ENCODE assay signal across 10 mouse cellular contexts in the genomic region with DNA sequence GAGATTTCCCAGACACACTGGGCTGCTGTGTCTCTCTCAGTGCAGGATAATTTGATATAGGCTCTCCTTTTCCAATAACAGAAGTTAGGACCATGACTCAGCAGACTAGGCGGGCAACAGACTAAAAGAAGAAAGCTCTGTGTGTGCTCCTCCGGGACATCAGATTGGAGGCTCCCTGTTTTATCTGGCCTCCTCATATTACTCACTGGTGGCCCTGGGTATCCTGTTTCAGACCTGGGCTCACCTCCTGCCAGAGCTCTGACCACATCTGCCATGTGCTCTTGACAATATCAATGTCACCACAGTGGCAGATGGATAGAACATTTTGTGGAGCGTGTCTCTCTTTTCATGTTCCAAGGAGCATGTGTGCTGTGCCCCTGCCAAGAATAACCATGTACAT.
DNase-seq lines count a peak whose midpoint lies in the region; ATAC-seq lines count a peak whose summit lies in the region.
"Had no signal": no experiment of that assay in that cellular context is flagged by ENCODE, and none has a peak within 500 bp of the region (broad histone marks: within the 10 kb centered on the region; RNA-seq: fewer than 3 reads in every experiment).

No protein-coding gene starts in this region.

- H3K4me3 ChIP-seq in embryonic facial prominence, embryonic 14.5 days (ENCODE audit: low read depth, low read length): no peak overlapping the region
- H3K4me3 ChIP-seq in heart, embryonic 15.5 days: no peak overlapping the region
- H3K4me3 ChIP-seq in forebrain, embryonic 11.5 days (ENCODE audit: low read depth, low read length): no peak overlapping the region
- H3K4me3 ChIP-seq: limb, embryonic 15.5 days had no signal

- WGBS in embryonic facial prominence, embryonic 14.5 days: 14% methylated on average over 3 of the region's 3 CpGs
- 16% methylated on average over 3 of the region's 3 CpGs for WGBS in heart, embryonic 15.5 days
- 75% methylated on average over 3 of the region's 3 CpGs for WGBS in forebrain, embryonic 11.5 days

- peak; percentile 81 for ATAC-seq in embryonic facial prominence, embryonic 14.5 days (ENCODE audit: low read depth)
- peak; percentile 73 for ATAC-seq in heart, embryonic 15.5 days (replicated peaks; ENCODE audit: insufficient number of reproducible peaks, insufficient read depth, low FRiP score, low read depth)
- no peak for ATAC-seq in forebrain, embryonic 11.5 days (replicated peaks; ENCODE audit: low FRiP score)
- ATAC-seq: Patski had no signal

- no peaks in the 10 kb centered on the region for H3K36me3 ChIP-seq in embryonic facial prominence, embryonic 14.5 days (ENCODE audit: control insufficient read depth, insufficient read depth, low read length)
- no peaks in the 10 kb centered on the region for H3K36me3 ChIP-seq in heart, embryonic 15.5 days
- H3K36me3 ChIP-seq in forebrain, embryonic 11.5 days (ENCODE audit: control insufficient read depth, insufficient read depth, low read length): no peaks in the 10 kb centered on the region
- H3K36me3 ChIP-seq: limb, embryonic 15.5 days had no signal

- DNase-seq in layer of hippocampus, postnatal 10 days (ENCODE audit: low spot score in 2 of 2): peak; percentile 14 to 15
- DNase-seq in layer of hippocampus, adult 9-10 months (ENCODE audit: low spot score): no peak
- peak; percentile 72 for DNase-seq in embryonic facial prominence, embryonic 14.5 days (ENCODE audit: low spot score)
- DNase-seq in skeletal muscle tissue, adult 2 months (ENCODE audit: low read depth, low spot score): peak; percentile 81
- no peak for DNase-seq in lung, postnatal 25 days (ENCODE audit: low spot score)
- no peak for DNase-seq in forebrain, embryonic 11.5 days (ENCODE audit: low spot score)
- DNase-seq: cerebellum, adult 9-11 months had no signal

- H3K9ac ChIP-seq in embryonic facial prominence, embryonic 14.5 days (ENCODE audit: low read depth, low read length): no peak overlapping the region
- no peak overlapping the region for H3K9ac ChIP-seq in heart, embryonic 15.5 days
- H3K9ac ChIP-seq in forebrain, embryonic 11.5 days (ENCODE audit: low read length): no peak overlapping the region
- H3K9ac ChIP-seq: limb, embryonic 15.5 days had no signal

- no peak overlapping the region for H3K4me2 ChIP-seq in embryonic facial prominence, embryonic 14.5 days (ENCODE audit: low read depth, low read length)
- no peak overlapping the region for H3K4me2 ChIP-seq in heart, embryonic 15.5 days
- H3K4me2 ChIP-seq in forebrain, embryonic 11.5 days (ENCODE audit: low read depth, low read length, severe bottlenecking): no peak overlapping the region
- H3K4me2 ChIP-seq: limb, embryonic 15.5 days had no signal

- H3K4me1 ChIP-seq in embryonic facial prominence, embryonic 14.5 days (ENCODE audit: control insufficient read depth, insufficient read depth, low read length): no peaks in the 10 kb centered on the region
- H3K4me1 ChIP-seq in heart, embryonic 15.5 days (replicated peaks): peaks cover 9% of the 10 kb centered on the region
- H3K4me1 ChIP-seq in forebrain, embryonic 11.5 days (replicated peaks; ENCODE audit: control insufficient read depth, insufficient read depth, low read length): no peaks in the 10 kb centered on the region

- H3K27ac ChIP-seq in embryonic facial prominence, embryonic 14.5 days (replicated peaks; ENCODE audit: low read depth, low read length): no peak overlapping the region
- H3K27ac ChIP-seq in heart, embryonic 15.5 days: no peak overlapping the region
- H3K27ac ChIP-seq in forebrain, embryonic 11.5 days (ENCODE audit: low read depth, low read length): no peak overlapping the region
- H3K27ac ChIP-seq: limb, embryonic 15.5 days had no signal

- H3K27me3 ChIP-seq in embryonic facial prominence, embryonic 14.5 days (replicated peaks; ENCODE audit: control insufficient read depth, insufficient read depth, low read length): no peaks in the 10 kb centered on the region
- H3K27me3 ChIP-seq in heart, embryonic 15.5 days: no peaks in the 10 kb centered on the region
- no peaks in the 10 kb centered on the region for H3K27me3 ChIP-seq in forebrain, embryonic 11.5 days (ENCODE audit: control insufficient read depth, insufficient read depth, low read length)
- H3K27me3 ChIP-seq: limb, embryonic 15.5 days; Patski had no signal

- no peaks in the 10 kb centered on the region for H3K9me3 ChIP-seq in embryonic facial prominence, embryonic 14.5 days (ENCODE audit: control insufficient read depth, low read length)
- no peaks in the 10 kb centered on the region for H3K9me3 ChIP-seq in heart, embryonic 15.5 days (replicated peaks)
- no peaks in the 10 kb centered on the region for H3K9me3 ChIP-seq in forebrain, embryonic 11.5 days (ENCODE audit: control insufficient read depth, low read length)
- H3K9me3 ChIP-seq: limb, embryonic 15.5 days had no signal

Comparison
In these comparisons a context has a peak if more than half of its experiments do, and no peak if none do; other contexts are left out.
1. DNase-seq: peak in layer of hippocampus, postnatal 10 days (2 of 2), embryonic facial prominence, embryonic 14.5 days (single experiment) and skeletal muscle tissue, adult 2 months (single experiment); none in layer of hippocampus, adult 9-10 months (single experiment), lung, postnatal 25 days (single experiment) and forebrain, embryonic 11.5 days (single experiment).